Mouse (Mus musculus) ES-Bruce4 (cell line): ENCODE results near the gene Cst7.

ENCODE experiments used
- CTCF ChIP-seq: IDR thresholded peaks from one replicate; pipeline ENCODE4 v1.8.1; 2011; ENCODE audit warnings: low read depth, low read length
- POLR2A ChIP-seq: IDR thresholded peaks from one replicate; pipeline ENCODE4 v1.8.1; 2011; ENCODE audit warnings: low read length; ENCODE audit not compliant: insufficient read depth

DNA sequence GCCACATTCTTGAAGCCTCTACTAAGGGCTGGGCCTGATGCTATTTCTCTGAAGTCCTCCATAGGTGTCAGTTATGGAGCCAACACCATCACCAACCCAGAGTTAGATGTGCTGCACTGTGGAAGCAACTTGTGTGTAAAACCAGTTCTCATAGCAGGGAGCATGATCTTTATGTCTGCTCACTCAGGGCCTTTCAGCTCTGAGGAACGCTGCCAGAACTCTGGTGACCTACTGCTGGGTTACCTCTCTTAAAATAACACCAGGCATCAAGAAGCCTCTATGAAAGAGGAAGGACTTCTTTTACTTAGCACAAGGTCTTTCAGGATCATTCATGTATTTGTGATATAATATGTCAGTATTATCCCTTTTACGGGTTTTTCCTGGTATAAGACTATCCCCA is 32.0 kb downstream of the Cst7 start:
- no peak for TF ChIP-seq POLR2A
- TF ChIP-seq CTCF: no peak
